Mouse (Mus musculus) intestine, embryonic 16.5 days (tissue): ENCODE results near the gene Ttll11. TPM values are rescaled to one million over a fixed set of nuclear protein-coding genes. Genes with fewer than 3 reads are reported as not detected.

ENCODE experiments used
- ATAC-seq: fragments of 200-750 bp; cut with Nextera tagmentation; 2 replicates; pipeline ENCODE4 v1.8.0; 2017; ENCODE audit warnings: moderate TSS enrichment, moderate library complexity
- H3K27ac ChIP-seq: fragments of 300-500 bp; sonication (generic); 2 replicates; pipeline ENCODE4 v1.5.1; 2014; ENCODE audit warnings: mild to moderate bottlenecking, low read length
- H3K27me3 ChIP-seq: fragments of 300-500 bp; sonication (generic); replicated peaks from 2 replicates; pipeline ENCODE4 v1.6.1; 2014; ENCODE audit warnings: low read length, control low read depth, mixed read lengths; ENCODE audit not compliant: control insufficient read depth, insufficient read depth
- H3K36me3 ChIP-seq: fragments of 300-500 bp; sonication (generic); 2 replicates; pipeline ENCODE4 v1.6.1; 2014; ENCODE audit warnings: low read length, control low read depth; ENCODE audit not compliant: control insufficient read depth, insufficient read depth
- H3K4me1 ChIP-seq: fragments of 300-500 bp; sonication (generic); 2 replicates; pipeline ENCODE4 v1.6.1; 2014; ENCODE audit warnings: low read length, control low read depth, mixed read lengths; ENCODE audit not compliant: control insufficient read depth, insufficient read depth
- H3K4me2 ChIP-seq: fragments of 300-500 bp; sonication (generic); 2 replicates; pipeline ENCODE4 v1.6.1; 2014; ENCODE audit warnings: low read depth, low read length, control low read depth
- H3K4me3 ChIP-seq: fragments of 300-500 bp; sonication (generic); 2 replicates; pipeline ENCODE4 v1.5.1; 2014; ENCODE audit warnings: mild to moderate bottlenecking, low read length
- H3K9ac ChIP-seq: fragments of 300-500 bp; sonication (generic); 2 replicates; pipeline ENCODE4 v1.6.1; 2014; ENCODE audit warnings: low read depth, low read length
- H3K9me3 ChIP-seq: fragments of 300-500 bp; sonication (generic); 2 replicates; pipeline ENCODE4 v1.6.1; 2016; ENCODE audit warnings: low read length, control low read depth; ENCODE audit not compliant: control insufficient read depth
- WGBS: fragments of 180-500 bp; shearing (Covaris S2); extraction: QIAGEN DNeasy Blood & Tissue Kit; methylation state at CpG from one replicate; pipeline ENCODE4 v1.1.7; 2014; 5-methylcytosine and 5-hydroxymethylcytosine counted together
- polyA plus RNA-seq: library from polyadenylated mRNA; unstranded; fragments of >200 nt; fragmentation: Nextera tagmentation; extraction: Ambion mirVana; gene quantifications from 2 replicates; pipeline ENCODE4 v1.2.1, GENCODE M21; 2015

Gene Ttll11
- polyA plus RNA-seq, 1 experiment from 2014 or later, result 0.10 TPM

- Histone ChIP-seq H3K9me3 (no peaks in the 10 kb centered on the region), H3K4me3 (no peak overlapping the region), H3K4me1 (no peaks in the 10 kb centered on the region), H3K27ac (no peak overlapping the region), H3K27me3 (no peaks in the 10 kb centered on the region), H3K36me3 (no peaks in the 10 kb centered on the region), H3K4me2 (no peak overlapping the region), H3K9ac (no peak overlapping the region)
- 54% methylated on average over 16 of the region's 16 CpGs for WGBS
- ATAC-seq, result no peak
Observed at GRCm38 (mm10) chr2:35952187-35952958, 27.3 kb downstream of the Ttll11 start.

DNA sequence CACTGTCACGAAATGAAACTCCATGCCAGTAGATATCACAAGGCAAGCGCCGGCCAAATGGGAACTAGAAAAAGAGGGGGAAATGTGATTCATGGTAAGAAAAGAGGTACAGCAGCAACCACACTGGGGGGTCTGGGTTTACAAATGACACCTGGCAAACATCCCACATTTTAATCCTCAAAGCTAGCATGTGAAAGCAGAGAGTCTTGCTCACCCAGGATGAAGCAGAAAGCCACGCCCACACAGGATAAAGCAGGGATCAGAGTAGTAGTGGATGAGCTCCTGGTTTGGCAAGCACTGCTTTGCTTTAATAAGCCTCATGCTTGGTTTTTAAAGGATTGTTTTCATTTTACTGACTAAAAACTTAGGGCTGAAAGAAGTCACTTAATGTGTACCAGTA lies 34.8 kb downstream of the Ttll11 start:
- H3K4me3 ChIP-seq, result no peak overlapping the region

GRCm38 (mm10) chr2:35942960-35943359 lies 36.8 kb downstream of the Ttll11 start:
- ATAC-seq, result no peak
- no peak overlapping the region for H3K27ac ChIP-seq
- no peaks in the 10 kb centered on the region for H3K36me3 ChIP-seq
- WGBS, result 67% methylated on average over 9 of the region's 9 CpGs
- H3K4me2 ChIP-seq, result no peak overlapping the region
- H3K9me3 ChIP-seq, result no peaks in the 10 kb centered on the region
- no peak overlapping the region for H3K9ac ChIP-seq
- no peaks in the 10 kb centered on the region for H3K4me1 ChIP-seq
- H3K27me3 ChIP-seq, result no peaks in the 10 kb centered on the region
- H3K4me3 ChIP-seq, result no peak overlapping the region

More for the DNA sequence above, 34.8 kb downstream of the Ttll11 start:
- no peak overlapping the region for H3K9ac ChIP-seq
- H3K4me1 ChIP-seq, result no peaks in the 10 kb centered on the region
- H3K4me2 ChIP-seq, result no peak overlapping the region
- no peaks in the 10 kb centered on the region for H3K9me3 ChIP-seq
- no peaks in the 10 kb centered on the region for H3K27me3 ChIP-seq
- no peak overlapping the region for H3K27ac ChIP-seq
- WGBS, result 82% methylated on average over 4 of the region's 4 CpGs
- no peaks in the 10 kb centered on the region for H3K36me3 ChIP-seq
- no peak for ATAC-seq

GRCm38 (mm10) chr2:35935045-35935444 lies 44.7 kb downstream of the Ttll11 start:
- no peak overlapping the region for H3K27ac ChIP-seq
- no peak for ATAC-seq
- 69% methylated on average over 5 of the region's 5 CpGs for WGBS
- H3K9me3 ChIP-seq, result no peaks in the 10 kb centered on the region
- no peaks in the 10 kb centered on the region for H3K27me3 ChIP-seq
- no peak overlapping the region for H3K4me3 ChIP-seq
- no peak overlapping the region for H3K4me2 ChIP-seq
- no peak overlapping the region for H3K9ac ChIP-seq
- no peaks in the 10 kb centered on the region for H3K4me1 ChIP-seq
- H3K36me3 ChIP-seq, result no peaks in the 10 kb centered on the region

GRCm38 (mm10) chr2:35933116-35933515 lies 46.6 kb downstream of the Ttll11 start:
- H3K9ac ChIP-seq, result no peak overlapping the region
- no peak overlapping the region for H3K27ac ChIP-seq
- H3K9me3 ChIP-seq, result no peaks in the 10 kb centered on the region
- no peaks in the 10 kb centered on the region for H3K4me1 ChIP-seq
- no peaks in the 10 kb centered on the region for H3K36me3 ChIP-seq
- H3K4me3 ChIP-seq, result no peak overlapping the region
- no peak for ATAC-seq
- WGBS, result 91% methylated on average over 13 of the region's 13 CpGs
- no peak overlapping the region for H3K4me2 ChIP-seq
- H3K27me3 ChIP-seq, result no peaks in the 10 kb centered on the region

GRCm38 (mm10) chr2:35931619-35932018 lies 48.1 kb downstream of the Ttll11 start:
- ATAC-seq, result no peak
- no peaks in the 10 kb centered on the region for H3K9me3 ChIP-seq
- H3K4me2 ChIP-seq, result no peak overlapping the region
- WGBS, result 73% methylated on average over 3 of the region's 3 CpGs
- H3K9ac ChIP-seq, result no peak overlapping the region
- no peak overlapping the region for H3K4me3 ChIP-seq
- H3K36me3 ChIP-seq, result no peaks in the 10 kb centered on the region
- H3K27ac ChIP-seq, result no peak overlapping the region
- no peaks in the 10 kb centered on the region for H3K4me1 ChIP-seq
- no peaks in the 10 kb centered on the region for H3K27me3 ChIP-seq

- Histone ChIP-seq H3K36me3 (no peaks in the 10 kb centered on the region), H3K27ac (no peak overlapping the region), H3K4me3 (no peak overlapping the region), H3K4me1 (no peaks in the 10 kb centered on the region), H3K4me2 (no peak overlapping the region), H3K9ac (no peak overlapping the region), H3K27me3 (no peaks in the 10 kb centered on the region), H3K9me3 (no peaks in the 10 kb centered on the region)
- ATAC-seq, result 0 out of 2 replicates have a peak, but pooled peaks have one; percentile 50
- WGBS, result 33% methylated on average over 11 of the region's 11 CpGs
Observed at GRCm38 (mm10) chr2:35930498-35931149, 49.1 kb downstream of the Ttll11 start.

DNA sequence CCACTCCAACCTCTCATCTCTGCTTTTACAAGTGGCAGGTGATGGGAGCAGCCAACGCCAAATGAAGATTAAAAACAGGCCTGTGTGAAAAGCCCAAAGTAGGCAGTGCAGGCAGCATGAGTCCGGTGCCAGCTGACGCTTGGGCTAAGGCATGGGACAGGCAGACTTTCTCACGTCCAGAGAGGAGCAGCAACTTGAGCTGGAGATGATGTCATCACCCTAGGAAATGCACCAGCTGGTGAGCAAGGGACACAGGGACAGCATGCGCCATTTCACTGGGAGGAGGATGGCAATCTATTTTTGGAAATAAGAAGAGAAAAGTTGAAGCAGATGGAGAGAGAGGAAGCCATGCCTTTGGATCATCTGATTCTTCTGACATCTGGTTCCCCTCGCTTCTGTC lies 51.6 kb downstream of the Ttll11 start:
- H3K9ac ChIP-seq, result no peak overlapping the region
- 63% methylated on average over 6 of the region's 6 CpGs for WGBS
- no peaks in the 10 kb centered on the region for H3K27me3 ChIP-seq
- H3K4me2 ChIP-seq, result no peak overlapping the region
- no peak overlapping the region for H3K27ac ChIP-seq
- no peak overlapping the region for H3K4me3 ChIP-seq
- no peak; the same call in 1 of the 2 replicates for ATAC-seq
- H3K36me3 ChIP-seq, result no peaks in the 10 kb centered on the region
- no peaks in the 10 kb centered on the region for H3K9me3 ChIP-seq
- H3K4me1 ChIP-seq, result no peaks in the 10 kb centered on the region

DNA sequence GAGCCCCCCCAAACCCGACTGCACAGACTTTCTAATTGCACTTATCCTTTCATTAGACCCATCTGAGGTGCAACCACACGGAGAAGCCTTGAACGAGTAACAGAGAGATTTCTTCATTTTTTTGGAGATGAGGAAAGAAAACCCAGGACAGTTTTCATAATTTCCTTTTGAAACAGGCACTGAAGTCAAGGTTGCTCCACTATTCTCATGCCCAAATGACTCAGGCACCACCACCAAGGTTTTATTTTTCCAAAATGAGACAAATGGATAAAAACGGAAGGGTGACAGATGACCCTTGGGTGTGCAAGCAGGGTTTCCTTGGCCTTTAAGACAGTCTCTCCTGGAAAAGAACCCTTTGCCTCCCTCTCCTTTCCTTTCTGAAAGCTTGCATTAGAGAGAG lies 54.8 kb downstream of the Ttll11 start:
- Histone ChIP-seq H3K27me3 (no peaks in the 10 kb centered on the region), H3K4me3 (no peak overlapping the region), H3K4me1 (no peaks in the 10 kb centered on the region), H3K4me2 (no peak overlapping the region), H3K36me3 (no peaks in the 10 kb centered on the region), H3K9me3 (no peaks in the 10 kb centered on the region), H3K27ac (no peak overlapping the region), H3K9ac (no peak overlapping the region)
- WGBS, result 81% methylated on average over 4 of the region's 4 CpGs
- no peak for ATAC-seq
